Mouse (Mus musculus) cerebellum, adult 2 months (tissue): ENCODE data around the gene Tmem135. TPM values are rescaled to one million over a fixed set of nuclear protein-coding genes. Genes with fewer than 3 reads are reported as not detected.

ENCODE experiments used
- DNase-seq, 2 experiments: peaks; one replicate each; pipeline ENCODE4 v3.0.0; 2021
- H3K27ac ChIP-seq: fragments of 200-500 bp; 2 replicates; pipeline ENCODE4 v1.5.1; 2012; ENCODE audit warnings: low read length, control low read depth, inconsistent platforms; ENCODE audit not compliant: insufficient read depth
- H3K27me3 ChIP-seq: fragments of 200-500 bp; 2 replicates; pipeline ENCODE4 v1.6.1; 2012; ENCODE audit warnings: inconsistent platforms, mild to moderate bottlenecking, low read length, moderate library complexity; ENCODE audit not compliant: control insufficient read depth, insufficient read depth
- H3K4me1 ChIP-seq: fragments of 200-500 bp; 2 replicates; pipeline ENCODE4 v1.6.1; 2011; ENCODE audit warnings: low read length; ENCODE audit not compliant: control insufficient read depth, insufficient read depth
- H3K4me3 ChIP-seq: fragments of 200-500 bp; replicated peaks from 2 replicates; pipeline ENCODE3; 2011; ENCODE audit warnings: mild to moderate bottlenecking, low read depth, low read length, control low read depth; ENCODE audit not compliant: insufficient read depth
- CTCF ChIP-seq: fragments of 200-500 bp; IDR thresholded peaks from 2 replicates; pipeline ENCODE4 v1.5.1; 2011; ENCODE audit warnings: low read depth, mild to moderate bottlenecking, control low read depth, low read length, moderate library complexity, borderline replicate concordance; ENCODE audit not compliant: insufficient read depth
- POLR2A ChIP-seq: fragments of 200-500 bp; IDR thresholded peaks from 2 replicates; pipeline ENCODE4 v1.6.1; 2011; ENCODE audit warnings: low read length, control low read depth, borderline replicate concordance; ENCODE audit not compliant: insufficient read depth
- WGBS: fragments of 180-500 bp; shearing (Covaris S2); methylation state at CpG from one replicate; pipeline ENCODE4 v1.1.7; 2018; 5-methylcytosine and 5-hydroxymethylcytosine counted together
- polyA plus RNA-seq: library from polyadenylated mRNA; depleted of rRNA; stranded (reverse); fragments of >200 nt; gene quantifications from 2 replicates; pipeline ENCODE4 v1.2.3, GENCODE M21; 2012

The Tmem135 gene
- polyA plus RNA-seq, 1 experiment = 42.7 TPM

DNA sequence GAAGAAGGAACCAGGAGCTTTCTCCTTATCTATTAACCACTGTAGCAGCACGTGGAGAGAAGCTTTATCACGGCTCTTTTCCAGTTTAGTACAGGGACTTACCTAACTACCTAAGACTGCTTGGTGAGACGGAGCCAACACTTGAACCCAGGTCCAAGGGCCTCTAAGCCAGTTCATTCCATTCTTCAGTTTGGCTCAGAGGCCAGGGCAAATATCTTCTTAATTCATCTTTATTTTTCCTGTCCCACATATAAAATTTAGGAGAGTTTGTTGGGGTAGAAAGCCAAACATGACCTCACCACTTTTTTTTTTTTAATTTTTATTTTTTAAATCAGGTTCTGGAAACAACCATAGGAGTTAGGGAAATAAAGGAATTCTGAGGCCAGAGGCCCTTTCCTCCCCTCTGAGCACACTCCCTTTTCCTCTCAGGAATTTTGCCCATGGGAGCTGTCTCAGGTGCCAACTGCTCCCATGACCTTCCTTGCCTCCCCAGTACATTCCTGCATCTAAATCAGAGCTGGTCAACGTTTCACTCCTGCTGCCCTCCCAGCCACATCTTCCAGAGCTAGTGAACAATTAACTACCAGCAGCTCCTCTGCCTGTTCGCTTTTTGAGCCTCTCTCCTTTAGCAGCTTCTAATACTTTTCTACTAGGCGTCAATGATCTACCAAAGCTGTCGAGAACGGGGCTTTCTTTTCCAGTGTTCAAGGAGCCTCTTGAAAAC is 30.0 kb upstream of the Tmem135 start:
- Histone ChIP-seq H3K4me3 (no peak overlapping the region), H3K27me3 (no peaks in the 10 kb centered on the region), H3K4me1 (no peaks in the 10 kb centered on the region), H3K27ac (no peak overlapping the region)
- WGBS = 74% methylated on average over 8 of the region's 8 CpGs
- no peak for TF ChIP-seq POLR2A
- no peak for TF ChIP-seq CTCF
- DNase-seq = no peak

DNA sequence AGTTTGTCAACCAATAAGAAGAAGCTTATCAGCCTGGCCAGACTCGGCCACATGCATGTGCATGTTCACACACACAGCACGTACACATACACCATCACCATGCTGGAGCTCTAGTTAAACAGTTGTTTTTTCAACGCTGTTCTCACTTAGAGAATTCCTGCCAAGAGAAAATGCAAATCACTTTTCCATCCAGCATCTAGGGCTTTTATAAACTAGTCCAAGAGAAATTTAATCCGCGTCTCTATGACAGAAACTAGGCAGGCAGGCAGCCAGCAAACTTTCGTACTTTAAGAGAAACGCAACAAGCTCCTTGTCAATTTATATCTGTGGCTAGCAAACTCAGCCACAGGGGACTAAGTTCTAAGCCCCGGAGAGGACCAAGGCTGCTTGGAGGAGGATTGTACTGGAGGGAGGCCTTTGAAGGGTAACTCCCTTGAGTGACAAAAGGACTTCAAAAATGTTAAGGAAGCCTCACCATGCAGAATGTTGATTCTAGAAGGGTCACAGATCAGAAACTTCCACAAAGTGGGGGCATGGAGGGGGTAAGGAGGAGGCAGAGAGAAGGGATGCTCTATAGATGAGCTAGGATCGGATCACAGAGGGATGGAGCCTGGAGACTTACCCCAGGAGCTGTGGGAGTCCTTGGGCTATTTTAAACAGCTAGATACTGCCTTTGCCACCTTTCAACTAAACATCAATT is 29.3 kb upstream of the Tmem135 start:
- 18% methylated on average over 9 of the region's 9 CpGs for WGBS
- H3K4me1 ChIP-seq = no peaks in the 10 kb centered on the region
- TF ChIP-seq CTCF = no peak
- no peak for TF ChIP-seq POLR2A
- H3K27me3 ChIP-seq = no peaks in the 10 kb centered on the region
- H3K4me3 ChIP-seq = no peak overlapping the region
- no peak for DNase-seq
- H3K27ac ChIP-seq = no peak overlapping the region

DNA sequence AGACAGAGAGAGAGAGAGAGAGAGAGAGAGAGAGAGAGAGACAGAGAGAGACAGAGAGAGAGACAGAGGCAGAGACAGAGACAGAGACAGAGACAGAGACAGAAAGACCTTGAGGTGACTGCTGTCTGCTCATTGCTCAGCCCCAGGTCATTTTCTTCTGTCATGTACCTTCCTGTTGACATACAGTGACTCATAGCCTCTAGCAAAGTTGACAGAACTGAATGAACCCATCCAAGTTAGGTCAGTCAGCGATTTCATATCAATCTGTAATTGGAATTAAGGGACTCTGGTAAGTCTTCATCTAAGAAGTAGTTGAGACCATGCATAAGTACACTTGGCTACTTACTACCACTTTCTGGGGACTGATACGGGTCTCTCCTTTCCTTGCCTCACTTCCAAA is 27.2 kb upstream of the Tmem135 start:
- no peaks in the 10 kb centered on the region for H3K27me3 ChIP-seq
- no peak overlapping the region for H3K4me3 ChIP-seq
- no peak for DNase-seq
- TF ChIP-seq POLR2A (no peak), CTCF (no peak)
- no peak overlapping the region for H3K27ac ChIP-seq
- WGBS = 92% methylated on average over 2 of the region's 2 CpGs
- H3K4me1 ChIP-seq = no peaks in the 10 kb centered on the region

GRCm38 (mm10) chr7:89429326-89429725 is 25.3 kb upstream of the Tmem135 start:
- H3K4me1 ChIP-seq = no peaks in the 10 kb centered on the region
- no peak overlapping the region for H3K4me3 ChIP-seq
- no peak for DNase-seq
- no peak overlapping the region for H3K27ac ChIP-seq
- TF ChIP-seq POLR2A (no peak), CTCF (no peak)
- 80% methylated on average over 1 of the region's 1 CpGs for WGBS
- no peaks in the 10 kb centered on the region for H3K27me3 ChIP-seq

DNA sequence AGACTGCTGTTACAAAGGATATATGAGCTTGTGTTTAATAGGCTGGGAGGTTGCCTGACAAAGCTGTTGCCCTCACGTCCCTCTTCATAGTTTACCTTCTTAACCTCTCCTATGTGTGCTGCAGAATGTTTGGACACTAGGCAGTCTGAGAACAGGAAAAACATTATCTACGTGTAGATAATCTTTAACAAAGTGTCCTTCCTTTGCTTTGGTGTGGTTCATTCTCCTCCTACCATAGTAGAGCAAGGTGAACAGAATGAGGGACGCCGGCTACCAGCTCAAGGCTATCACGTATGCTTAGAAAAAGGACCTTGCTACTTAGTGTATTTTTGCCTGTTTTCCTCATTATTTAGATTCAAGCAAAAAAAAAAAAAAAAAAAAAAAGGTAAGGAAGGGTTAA is 24.8 kb upstream of the Tmem135 start:
- no peak for DNase-seq
- no peak overlapping the region for H3K4me3 ChIP-seq
- no peaks in the 10 kb centered on the region for H3K27me3 ChIP-seq
- no peak for TF ChIP-seq CTCF
- no peak for TF ChIP-seq POLR2A
- H3K4me1 ChIP-seq = no peaks in the 10 kb centered on the region
- 95% methylated on average over 5 of the region's 5 CpGs for WGBS
- H3K27ac ChIP-seq = no peak overlapping the region

DNA sequence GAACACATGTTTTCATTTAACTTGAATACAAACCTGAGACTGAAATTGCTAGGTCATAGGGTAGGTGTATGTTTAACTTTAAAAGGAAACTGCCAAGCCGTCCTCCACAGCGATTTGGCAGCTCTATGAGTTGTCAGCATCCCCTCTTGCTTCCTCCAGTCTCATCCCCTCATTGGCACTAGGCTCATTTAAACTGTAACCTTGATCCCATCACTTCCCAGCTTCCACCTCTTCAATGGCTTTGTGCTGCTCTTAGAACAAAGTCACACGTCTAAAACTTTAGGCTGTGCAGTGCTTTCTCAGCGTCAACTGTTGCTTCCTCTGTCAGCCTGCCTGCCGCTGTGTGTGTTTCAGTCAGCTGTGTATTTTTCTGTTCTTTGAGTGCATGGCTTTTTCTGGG is 23.1 kb upstream of the Tmem135 start:
- Histone ChIP-seq H3K27me3 (no peaks in the 10 kb centered on the region), H3K4me1 (no peaks in the 10 kb centered on the region), H3K4me3 (no peak overlapping the region), H3K27ac (no peak overlapping the region)
- WGBS = 61% methylated on average over 5 of the region's 5 CpGs
- no peak for DNase-seq
- TF ChIP-seq POLR2A = no peak
- TF ChIP-seq CTCF = no peak

- no peak overlapping the region for H3K4me3 ChIP-seq
- DNase-seq = no peak
- TF ChIP-seq POLR2A = no peak
- TF ChIP-seq CTCF = no peak
- no peak overlapping the region for H3K27ac ChIP-seq
- 80% methylated on average over 11 of the region's 11 CpGs for WGBS
- H3K4me1 ChIP-seq = no peaks in the 10 kb centered on the region
- no peaks in the 10 kb centered on the region for H3K27me3 ChIP-seq
These were observed 22.0 kb upstream of the Tmem135 start for GRCm38 (mm10) chr7:89425803-89426725.

GRCm38 (mm10) chr7:89424659-89425058 is 20.6 kb upstream of the Tmem135 start:
- no peak for TF ChIP-seq POLR2A
- no peak for TF ChIP-seq CTCF
- WGBS = 66% methylated on average over 5 of the region's 5 CpGs
- no peak overlapping the region for H3K4me3 ChIP-seq
- H3K27me3 ChIP-seq = no peaks in the 10 kb centered on the region
- H3K4me1 ChIP-seq = no peaks in the 10 kb centered on the region
- no peak for DNase-seq
- no peak overlapping the region for H3K27ac ChIP-seq
